Mouse (Mus musculus) olfactory bulb, adult 2 months (tissue): ENCODE measurements around the gene Tmem132b.

Experiments used
- CTCF ChIP-seq: fragments of 200-500 bp; IDR thresholded peaks from 2 replicates; pipeline ENCODE4 v1.5.1; 2012; ENCODE audit warnings: low read depth, mild to moderate bottlenecking, low read length, moderate library complexity; ENCODE audit not compliant: insufficient read depth
- POLR2A ChIP-seq: fragments of 200-500 bp; IDR thresholded peaks from 2 replicates; pipeline ENCODE4 v1.6.1; 2012; ENCODE audit warnings: mild to moderate bottlenecking, low read depth, low read length, moderate library complexity; ENCODE audit not compliant: insufficient read depth

GRCm38 (mm10) chr5:125680889-125681288 lies 149.3 kb downstream of the Tmem132b start:
- TF ChIP-seq POLR2A (no peak), CTCF (no peak)
